Mouse (Mus musculus): ENCODE measurements at regions not wholly inside any gene's neighbourhood (a gene's known extent, or its start where the extent isn't known, plus 50 kb on each side); places are given as distances from the start of the nearest gene placed in this dataset.

DNA sequence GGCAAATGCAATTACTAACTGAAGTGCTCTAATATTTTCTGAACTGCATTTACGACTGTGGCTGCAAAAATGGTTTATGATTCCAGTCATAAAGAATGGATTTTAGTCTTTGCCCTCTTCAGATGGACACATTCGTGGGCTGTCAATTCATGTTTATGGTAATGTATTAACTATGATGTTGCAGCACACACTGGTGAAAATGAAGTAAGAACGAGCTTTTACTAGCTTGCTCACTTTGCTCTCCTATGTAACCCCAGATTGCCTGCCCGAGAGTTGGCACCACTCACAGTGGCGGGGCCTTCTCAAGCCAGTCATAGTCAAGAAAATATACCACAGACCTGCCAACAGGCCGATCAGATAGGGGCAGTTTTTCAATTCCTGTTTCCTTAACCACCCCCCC, 145.3 kb downstream of the Sem1 start:
- TF ChIP-seq GATA1 (IDR thresholded peaks at IDR 0.05; ENCODE audit: borderline replicate concordance, low read length) (no peak), FLI1 (IDR thresholded peaks at IDR 0.05; ENCODE audit: low read length) (no peak)

Data from megakaryocyte, embryonic 14.5 days (primary cell).